Mouse (Mus musculus) ES-E14 (cell line): Measurements from ENCODE around the gene Aqp11.

ENCODE experiments used
- CHD2 ChIP-seq: IDR thresholded peaks from 2 replicates; pipeline ENCODE4 v1.6.1; 2014; ENCODE audit warnings: mild to moderate bottlenecking, low read depth, low read length, inconsistent platforms
- HCFC1 ChIP-seq: IDR thresholded peaks from 2 replicates; pipeline ENCODE4 v1.6.1; 2012; ENCODE audit warnings: low read length, inconsistent platforms, borderline replicate concordance; ENCODE audit not compliant: insufficient read depth
- MAFK ChIP-seq: IDR thresholded peaks from 2 replicates; pipeline ENCODE4 v1.6.1; 2014; ENCODE audit warnings: mild to moderate bottlenecking, low read depth, low read length, inconsistent platforms; ENCODE audit not compliant: insufficient read depth
- ZC3H11A ChIP-seq: IDR thresholded peaks from 2 replicates; pipeline ENCODE4 v1.6.1; 2012; ENCODE audit warnings: low read depth, mild to moderate bottlenecking, inconsistent platforms, low read length, borderline replicate concordance
- ZNF384 ChIP-seq: IDR thresholded peaks from 2 replicates; pipeline ENCODE4 v1.6.1; 2012; ENCODE audit warnings: low read depth, low read length, inconsistent platforms

DNA sequence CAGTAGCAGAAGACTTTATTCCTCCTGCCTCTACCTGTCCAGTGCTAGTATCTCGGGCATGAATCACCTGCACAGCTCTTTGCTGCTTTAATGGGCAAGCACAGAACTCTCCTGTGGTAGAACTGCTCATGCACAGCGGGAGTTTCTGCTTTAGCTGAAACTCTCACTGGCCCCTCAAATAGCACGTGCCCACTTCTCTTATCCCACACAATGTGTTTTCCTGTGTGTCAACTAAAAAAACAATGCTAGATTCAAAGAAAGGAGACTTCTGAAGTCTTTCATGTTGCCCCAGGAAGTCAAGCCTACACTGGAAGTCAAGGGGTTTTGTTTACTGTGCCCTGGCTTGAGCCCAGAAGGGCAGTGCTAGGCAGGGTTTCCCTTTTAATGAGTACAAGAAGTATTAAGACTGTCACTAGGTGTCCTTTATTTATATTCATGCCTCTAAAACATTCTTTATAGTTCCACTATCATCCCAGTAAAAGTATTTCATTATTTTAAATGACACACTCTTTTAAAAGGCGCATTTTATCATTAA lies 2.1 kb downstream of the Aqp11 start:
- TF ChIP-seq MAFK (no peak), HCFC1 (no peak), CHD2 (no peak), ZNF384 (no peak), ZC3H11A (no peak)
